Mouse (Mus musculus): ENCODE results near the gene Tarbp2.

The Tarbp2 gene

GRCm38 (mm10) chr15:102505770-102506463 lies 12.1 kb upstream of the Tarbp2 start:
- DNase-seq (ENCODE audit: low spot score) = no peak

GRCm38 (mm10) chr15:102506464-102506830 lies 11.5 kb upstream of the Tarbp2 start:
- DNase-seq (ENCODE audit: low spot score) = no peak

GRCm38 (mm10) chr15:102506864-102507263 lies 11.1 kb upstream of the Tarbp2 start:
- DNase-seq (ENCODE audit: low spot score) = no peak

GRCm38 (mm10) chr15:102507561-102507960 lies 10.4 kb upstream of the Tarbp2 start:
- DNase-seq (ENCODE audit: low spot score) = no peak

GRCm38 (mm10) chr15:102508336-102508735 lies 9.7 kb upstream of the Tarbp2 start:
- no peak for DNase-seq (ENCODE audit: low spot score)

GRCm38 (mm10) chr15:102510110-102510509 lies 7.9 kb upstream of the Tarbp2 start:
- DNase-seq (ENCODE audit: low spot score) = no peak

- peak; percentile 85 for DNase-seq (ENCODE audit: low spot score)
Observed at GRCm38 (mm10) chr15:102510590-102511284, 7.3 kb upstream of the Tarbp2 start.

GRCm38 (mm10) chr15:102511285-102511833 lies 6.6 kb upstream of the Tarbp2 start:
- no peak for DNase-seq (ENCODE audit: low spot score)

GRCm38 (mm10) chr15:102512010-102512409 lies 6.0 kb upstream of the Tarbp2 start:
- DNase-seq (ENCODE audit: low spot score) = no peak

GRCm38 (mm10) chr15:102512471-102512870 lies 5.5 kb upstream of the Tarbp2 start:
- DNase-seq (ENCODE audit: low spot score) = no peak

GRCm38 (mm10) chr15:102513004-102513403 lies 5.0 kb upstream of the Tarbp2 start:
- no peak for DNase-seq (ENCODE audit: low spot score)

GRCm38 (mm10) chr15:102515261-102515660 lies 2.7 kb upstream of the Tarbp2 start:
- no peak for DNase-seq (ENCODE audit: low spot score)

- no peak for DNase-seq (ENCODE audit: low spot score)
Observed at GRCm38 (mm10) chr15:102515791-102516190, 2.2 kb upstream of the Tarbp2 start.

GRCm38 (mm10) chr15:102516293-102516692 lies 1.7 kb upstream of the Tarbp2 start:
- DNase-seq (ENCODE audit: low spot score) = no peak

GRCm38 (mm10) chr15:102516728-102517404 lies 1.1 kb upstream of the Tarbp2 start, which contains the start of gene Map3k12:
Gene Map3k12 (minus strand): TSS chr15:102517064.
- peak; percentile 73 for DNase-seq (ENCODE audit: low spot score)

- no peak for DNase-seq (ENCODE audit: low spot score)
Observed at GRCm38 (mm10) chr15:102517631-102517975, 389 bp upstream of the Tarbp2 start.

- no peak for DNase-seq (ENCODE audit: low spot score)
Observed at GRCm38 (mm10) chr15:102518859-102519201, 838 bp downstream of the Tarbp2 start.

- DNase-seq (ENCODE audit: low spot score) = no peak
Observed at GRCm38 (mm10) chr15:102519211-102520141, 1.5 kb downstream of the Tarbp2 start.

GRCm38 (mm10) chr15:102520416-102520815 lies 2.4 kb downstream of the Tarbp2 start:
- DNase-seq (ENCODE audit: low spot score) = no peak

- no peak for DNase-seq (ENCODE audit: low spot score)
Observed at GRCm38 (mm10) chr15:102521480-102521879, 3.5 kb downstream of the Tarbp2 start.

- peak; percentile 76 for DNase-seq (ENCODE audit: low spot score)
Observed at GRCm38 (mm10) chr15:102524892-102525485, 7.0 kb downstream of the Tarbp2 start, which contains the start of gene Npff. Gene Npff (minus strand): TSS chr15:102524942.
